Mouse (Mus musculus) lung, adult 2 months (tissue): ENCODE measurements at regions not wholly inside any gene's neighbourhood (a gene's known extent, or its start where the extent isn't known, plus 50 kb on each side); places are given as distances from the start of the nearest gene placed in this dataset.

ENCODE experiments used
- CTCF ChIP-seq: fragments of 200-500 bp; IDR thresholded peaks from 2 replicates; pipeline ENCODE4 v1.5.1; 2011; ENCODE audit warnings: mild to moderate bottlenecking, low read length, control low read depth; ENCODE audit not compliant: insufficient read depth
- POLR2A ChIP-seq: fragments of 200-500 bp; IDR thresholded peaks from 2 replicates; pipeline ENCODE4 v1.6.1; 2011; ENCODE audit warnings: low read depth, mild to moderate bottlenecking, control low read depth, low read length, borderline replicate concordance; ENCODE audit errors: extremely low read depth

- no peak for TF ChIP-seq POLR2A
- TF ChIP-seq CTCF, result no peak
Observed at GRCm38 (mm10) chr14:105800142-105800925, 96.3 kb downstream of the Spry2 start.
